Mouse (Mus musculus): ENCODE data around the gene Bhmt. TPM values are rescaled to one million over a fixed set of nuclear protein-coding genes. Genes with fewer than 3 reads are reported as not detected.

The Bhmt gene
- polyA plus RNA-seq (2014; fragmentation: Nextera tagmentation; extraction: Ambion mirVana): 0.20 and 0.40 TPM in 2 replicates

DNA sequence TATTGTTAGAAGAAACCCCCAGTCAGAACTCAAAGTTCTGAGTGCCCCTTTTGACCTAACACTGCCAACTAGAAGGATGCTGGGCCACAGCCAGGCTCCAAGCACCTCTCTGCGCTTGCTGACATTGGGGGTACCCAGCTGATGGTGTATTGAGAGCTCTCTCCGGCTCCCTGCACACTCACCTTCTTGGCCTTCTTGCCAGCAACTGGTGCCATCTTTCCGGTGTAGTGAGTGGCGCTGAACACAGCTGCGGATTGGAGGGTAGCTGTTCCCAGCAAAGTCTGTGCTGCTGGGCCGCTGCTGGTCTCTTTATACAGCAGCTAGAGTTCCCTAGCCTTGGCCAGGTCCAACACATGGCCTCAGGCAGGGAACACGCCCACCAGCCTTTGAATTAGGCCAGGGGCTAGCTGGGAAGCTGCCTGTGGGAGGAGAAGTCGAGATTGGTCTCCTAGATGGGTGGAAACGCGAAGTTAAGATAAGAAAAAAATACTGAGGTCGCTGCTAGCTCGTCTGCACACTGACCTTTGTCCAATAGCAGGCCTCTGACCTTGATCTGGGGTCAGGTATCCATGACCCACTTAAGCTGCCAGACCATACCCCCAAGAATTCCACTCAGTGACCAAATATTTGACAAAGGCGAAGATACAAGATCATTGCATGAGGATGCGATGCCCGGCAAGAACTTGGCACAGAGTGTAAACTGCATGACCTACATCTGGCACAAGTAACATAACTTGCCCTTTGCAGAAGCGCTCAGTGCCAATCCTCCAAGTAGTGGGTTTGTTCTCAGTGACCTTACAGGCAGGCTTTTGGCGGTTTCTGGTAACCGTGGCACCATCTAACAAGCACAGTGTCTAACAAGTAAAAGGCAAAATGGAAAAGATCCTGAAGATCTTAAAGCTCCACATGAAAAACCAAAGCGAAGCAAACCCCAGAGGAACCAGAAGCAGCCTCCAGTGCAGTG is at the start of gene Bhmt:
Bhmt (minus strand) TSS at position 680 of the 964 bp plus-strand sequence.
- 79% methylated on average over 19 of the region's 19 CpGs for WGBS
- H3K4me3 ChIP-seq (ENCODE audit: low read depth, low read length): no peak within 1 kb of the TSS
- ATAC-seq (ENCODE audit: low FRiP score) (no peak), DNase-seq (ENCODE audit: low spot score) (no peak)
- H3K36me3 ChIP-seq (ENCODE audit: control insufficient read depth, insufficient read depth, low read length): no peaks in the 10 kb centered on the region
- no peaks in the 10 kb centered on the region for H3K9me3 ChIP-seq (ENCODE audit: control insufficient read depth, low read length)
- H3K27ac ChIP-seq (ENCODE audit: low read depth, low read length): no peak within 1 kb of the TSS
- H3K9ac ChIP-seq (ENCODE audit: low read depth, low read length): no peak within 1 kb of the TSS
- H3K4me1 ChIP-seq (replicated peaks; ENCODE audit: control insufficient read depth, insufficient read depth, low read length): no peaks in the 10 kb centered on the region
- no peaks in the 10 kb centered on the region for H3K27me3 ChIP-seq (ENCODE audit: control insufficient read depth, insufficient read depth, low read length)
- H3K4me2 ChIP-seq (replicated peaks; ENCODE audit: low read depth, low read length): no peak within 1 kb of the TSS

DNA sequence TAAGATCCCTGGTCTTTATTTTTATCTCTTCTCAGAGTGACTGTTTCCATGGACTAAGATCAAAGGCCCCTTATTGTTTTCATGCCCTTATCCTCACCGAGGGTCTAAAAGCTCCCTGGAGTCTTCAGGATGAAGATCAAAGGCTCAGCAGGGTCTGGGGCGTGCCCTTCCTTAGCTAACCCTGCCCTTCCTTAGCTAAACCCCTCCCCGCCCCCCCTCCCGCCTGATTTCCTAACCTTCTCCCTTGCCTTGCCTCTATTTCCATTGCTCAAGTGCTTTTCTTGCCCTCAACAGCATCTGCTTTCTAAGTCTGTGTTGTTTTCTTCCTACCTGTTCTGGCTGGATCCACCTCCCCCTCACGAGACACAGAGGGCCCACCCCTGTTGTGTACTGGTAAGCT is 49.6 kb upstream of the Bhmt start:
- H3K9ac ChIP-seq (ENCODE audit: low read depth, low read length): no peak overlapping the region
- no peaks in the 10 kb centered on the region; the same call in 1 of the 2 replicates for H3K4me1 ChIP-seq (replicated peaks; ENCODE audit: control insufficient read depth, insufficient read depth, low read length)
- H3K36me3 ChIP-seq (ENCODE audit: control insufficient read depth, insufficient read depth, low read length): no peaks in the 10 kb centered on the region
- no peaks in the 10 kb centered on the region for H3K9me3 ChIP-seq (ENCODE audit: control insufficient read depth, low read length)
- 7% methylated on average over 5 of the region's 5 CpGs for WGBS
- no peak overlapping the region for H3K4me2 ChIP-seq (replicated peaks; ENCODE audit: low read depth, low read length)
- no peak overlapping the region for H3K27ac ChIP-seq (ENCODE audit: low read depth, low read length)
- no peak overlapping the region for H3K4me3 ChIP-seq (ENCODE audit: low read depth, low read length)
- no peak for ATAC-seq (ENCODE audit: low FRiP score)
- no peak for DNase-seq (ENCODE audit: low spot score)
- no peaks in the 10 kb centered on the region for H3K27me3 ChIP-seq (ENCODE audit: control insufficient read depth, insufficient read depth, low read length)

DNA sequence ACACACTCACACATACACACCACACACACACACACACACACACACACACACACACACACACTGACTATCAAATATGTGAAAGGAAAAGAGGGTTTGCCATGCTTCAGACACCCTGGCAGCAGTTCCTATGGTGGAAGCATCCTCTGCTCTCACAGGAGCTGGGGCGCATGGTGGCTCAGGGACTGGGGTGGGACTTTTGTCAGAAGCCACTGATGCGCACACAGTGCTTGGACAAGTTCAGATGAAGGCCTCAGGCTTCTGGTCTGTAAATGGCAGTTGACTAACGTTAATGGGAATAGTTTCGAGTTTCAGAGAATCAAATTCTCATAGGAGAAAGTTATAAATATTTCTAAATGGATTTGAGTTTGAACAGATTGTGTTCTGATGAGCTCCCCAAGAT is 47.5 kb upstream of the Bhmt start:
- Histone ChIP-seq H3K36me3 (ENCODE audit: control insufficient read depth, insufficient read depth, low read length) (no peaks in the 10 kb centered on the region), H3K9me3 (ENCODE audit: control insufficient read depth, low read length) (no peaks in the 10 kb centered on the region), H3K4me2 (replicated peaks; ENCODE audit: low read depth, low read length) (no peak overlapping the region), H3K27me3 (ENCODE audit: control insufficient read depth, insufficient read depth, low read length) (no peaks in the 10 kb centered on the region), H3K9ac (ENCODE audit: low read depth, low read length) (no peak overlapping the region), H3K4me3 (ENCODE audit: low read depth, low read length) (no peak overlapping the region), H3K4me1 (replicated peaks; ENCODE audit: control insufficient read depth, insufficient read depth, low read length) (no peaks in the 10 kb centered on the region; the same call in 1 of the 2 replicates), H3K27ac (ENCODE audit: low read depth, low read length) (no peak overlapping the region)
- ATAC-seq (ENCODE audit: low FRiP score) (no peak), DNase-seq (ENCODE audit: low spot score) (no peak)
- WGBS: 80% methylated on average over 4 of the region's 4 CpGs

DNA sequence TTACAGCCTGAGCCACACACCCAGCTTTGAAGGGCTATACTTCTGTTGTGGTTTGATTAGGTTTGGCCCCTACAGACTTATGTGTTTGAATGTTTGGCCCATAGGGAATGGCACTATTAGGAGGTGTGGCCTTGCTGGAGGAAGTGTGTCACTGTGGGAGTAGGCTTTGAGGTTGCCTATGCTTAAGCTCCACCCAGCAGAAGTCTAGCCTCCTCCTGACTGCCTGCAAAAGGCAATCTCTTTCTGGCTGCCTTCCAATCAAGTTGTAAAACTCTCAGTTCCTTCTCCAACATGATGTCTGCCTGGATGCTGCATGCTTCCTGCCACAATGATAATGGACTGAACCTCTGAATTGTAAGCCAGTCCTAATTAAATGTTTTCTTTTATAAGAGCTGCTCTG is 45.6 kb upstream of the Bhmt start:
- Histone ChIP-seq H3K4me1 (replicated peaks; ENCODE audit: control insufficient read depth, insufficient read depth, low read length) (no peaks in the 10 kb centered on the region; the same call in 1 of the 2 replicates), H3K9ac (ENCODE audit: low read depth, low read length) (no peak overlapping the region), H3K27ac (ENCODE audit: low read depth, low read length) (no peak overlapping the region), H3K9me3 (ENCODE audit: control insufficient read depth, low read length) (no peaks in the 10 kb centered on the region), H3K4me3 (ENCODE audit: low read depth, low read length) (no peak overlapping the region), H3K36me3 (ENCODE audit: control insufficient read depth, insufficient read depth, low read length) (no peaks in the 10 kb centered on the region), H3K27me3 (ENCODE audit: control insufficient read depth, insufficient read depth, low read length) (no peaks in the 10 kb centered on the region), H3K4me2 (replicated peaks; ENCODE audit: low read depth, low read length) (no peak overlapping the region)
- no peak for DNase-seq (ENCODE audit: low spot score)
- no peak for ATAC-seq (ENCODE audit: low FRiP score)

DNA sequence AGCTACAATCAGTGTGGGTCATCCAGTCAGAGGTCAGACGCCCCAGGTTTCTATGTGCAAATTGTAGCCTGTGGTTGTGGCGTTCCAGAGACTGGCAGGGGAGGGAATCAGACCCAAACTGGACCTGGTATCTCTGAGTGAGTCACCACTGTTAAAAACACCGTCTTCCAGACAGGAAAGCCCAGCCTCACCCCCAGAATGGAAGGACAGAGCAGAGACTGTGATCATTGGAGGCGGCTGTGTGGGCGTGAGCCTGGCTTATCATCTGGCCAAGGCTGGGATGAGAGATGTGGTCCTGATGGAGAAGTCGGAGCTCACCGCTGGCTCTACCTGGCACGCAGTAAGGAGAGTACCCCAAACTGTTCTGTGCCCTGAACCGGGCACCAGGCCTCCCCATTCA is 39.1 kb upstream of the Bhmt start:
- Histone ChIP-seq H3K4me2 (replicated peaks; ENCODE audit: low read depth, low read length) (no peak overlapping the region), H3K27ac (ENCODE audit: low read depth, low read length) (no peak overlapping the region), H3K4me1 (replicated peaks; ENCODE audit: control insufficient read depth, insufficient read depth, low read length) (0 out of 2 replicates have a peak, but pooled peaks cover 3% of the 10 kb centered on the region), H3K27me3 (ENCODE audit: control insufficient read depth, insufficient read depth, low read length) (peaks cover 10% of the 10 kb centered on the region), H3K9ac (ENCODE audit: low read depth, low read length) (no peak overlapping the region), H3K9me3 (ENCODE audit: control insufficient read depth, low read length) (no peaks in the 10 kb centered on the region), H3K4me3 (ENCODE audit: low read depth, low read length) (no peak overlapping the region), H3K36me3 (ENCODE audit: control insufficient read depth, insufficient read depth, low read length) (no peaks in the 10 kb centered on the region)
- DNase-seq (ENCODE audit: low spot score): no peak
- 80% methylated on average over 9 of the region's 9 CpGs for WGBS
- ATAC-seq (ENCODE audit: low FRiP score): no peak

DNA sequence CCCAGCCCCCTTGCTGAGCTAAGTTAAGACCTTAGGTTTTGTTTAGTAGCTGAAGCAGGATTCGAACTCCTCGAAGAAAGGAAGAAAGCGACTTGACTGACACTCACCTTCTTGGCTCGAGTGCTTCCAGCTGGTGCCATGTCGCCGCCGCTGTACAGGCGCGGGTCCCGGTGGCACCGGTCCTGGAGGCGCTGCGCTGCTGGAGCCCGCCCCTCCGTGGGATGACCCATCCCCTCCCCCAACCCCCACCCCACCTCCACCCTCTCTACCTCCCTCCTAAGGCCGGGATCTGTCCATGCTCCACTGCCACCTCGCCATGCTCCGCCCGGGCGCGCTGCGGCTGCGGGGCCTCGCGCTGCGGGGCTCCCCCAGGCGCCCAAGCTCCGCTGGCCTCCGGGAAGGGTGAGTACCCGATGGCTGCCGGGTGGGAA is 36.4 kb upstream of the Bhmt start, which contains the start of the genes Bhmt2 and Dmgdh:
Bhmt2 (minus strand) TSS at position 172 of the 431 bp plus-strand sequence.
Dmgdh (plus strand) TSS at position 303 of the 431 bp plus-strand sequence.
- H3K27ac ChIP-seq (ENCODE audit: low read depth, low read length): no peak within 1 kb of the TSS
- no peak for DNase-seq (ENCODE audit: low spot score)
- H3K9ac ChIP-seq (ENCODE audit: low read depth, low read length): no peak within 1 kb of the TSS
- H3K4me1 ChIP-seq (replicated peaks; ENCODE audit: control insufficient read depth, insufficient read depth, low read length): 0 out of 2 replicates have a peak, but pooled peaks cover 3% of the 10 kb centered on the region
- H3K4me3 ChIP-seq (ENCODE audit: low read depth, low read length): peak within 1 kb of the TSS; percentile 8; the same call in 1 of the 2 replicates
- H3K36me3 ChIP-seq (ENCODE audit: control insufficient read depth, insufficient read depth, low read length): no peaks in the 10 kb centered on the region
- peaks cover 10% of the 10 kb centered on the region for H3K27me3 ChIP-seq (ENCODE audit: control insufficient read depth, insufficient read depth, low read length)
- 6% methylated on average over 20 of the region's 31 CpGs for WGBS
- ATAC-seq (ENCODE audit: low FRiP score): no peak
- H3K9me3 ChIP-seq (ENCODE audit: control insufficient read depth, low read length): no peaks in the 10 kb centered on the region
- H3K4me2 ChIP-seq (replicated peaks; ENCODE audit: low read depth, low read length): 0 out of 2 replicates have a peak within 1 kb of the TSS, but pooled peaks have one; percentile 5

- H3K27ac ChIP-seq (ENCODE audit: low read depth, low read length): no peak overlapping the region
- H3K4me1 ChIP-seq (replicated peaks; ENCODE audit: control insufficient read depth, insufficient read depth, low read length): 0 out of 2 replicates have a peak, but pooled peaks cover 3% of the 10 kb centered on the region
- no peak overlapping the region for H3K9ac ChIP-seq (ENCODE audit: low read depth, low read length)
- no peak overlapping the region for H3K4me3 ChIP-seq (ENCODE audit: low read depth, low read length)
- H3K4me2 ChIP-seq (replicated peaks; ENCODE audit: low read depth, low read length): no peak overlapping the region
- peaks cover 10% of the 10 kb centered on the region for H3K27me3 ChIP-seq (ENCODE audit: control insufficient read depth, insufficient read depth, low read length)
- no peak for ATAC-seq (ENCODE audit: low FRiP score)
- 71% methylated on average over 2 of the region's 2 CpGs for WGBS
- DNase-seq (ENCODE audit: low spot score): no peak
- no peaks in the 10 kb centered on the region for H3K9me3 ChIP-seq (ENCODE audit: control insufficient read depth, low read length)
- no peaks in the 10 kb centered on the region for H3K36me3 ChIP-seq (ENCODE audit: control insufficient read depth, insufficient read depth, low read length)
Observed at GRCm38 (mm10) chr13:93673296-93673695, 35.5 kb upstream of the Bhmt start.

DNA sequence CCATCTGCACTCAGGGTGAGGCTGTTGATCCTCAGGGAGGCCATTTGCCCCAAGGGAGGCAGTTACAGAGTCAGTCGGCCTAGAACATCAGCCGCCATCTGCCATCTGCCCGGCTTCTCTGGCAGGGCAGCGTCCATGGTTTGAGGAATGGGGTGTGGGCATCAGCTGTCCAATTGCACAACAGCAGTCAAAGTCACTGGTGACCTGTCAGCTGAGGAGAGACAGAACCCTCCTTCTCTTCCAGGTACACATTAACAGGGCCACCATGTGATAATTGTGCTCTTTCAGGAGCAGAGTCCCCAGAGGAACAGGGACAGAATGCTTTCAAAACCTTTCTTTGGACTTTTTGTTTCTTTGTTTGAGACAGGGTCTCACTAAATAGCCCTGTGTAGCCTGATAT is 34.6 kb upstream of the Bhmt start:
- no peak for ATAC-seq (ENCODE audit: low FRiP score)
- 77% methylated on average over 4 of the region's 4 CpGs for WGBS

More for the DNA sequence above, 34.6 kb upstream of the Bhmt start:
- no peak for DNase-seq (ENCODE audit: low spot score)
- Histone ChIP-seq H3K4me1 (replicated peaks; ENCODE audit: control insufficient read depth, insufficient read depth, low read length) (0 out of 2 replicates have a peak, but pooled peaks cover 3% of the 10 kb centered on the region), H3K27me3 (ENCODE audit: control insufficient read depth, insufficient read depth, low read length) (peaks cover 10% of the 10 kb centered on the region), H3K4me3 (ENCODE audit: low read depth, low read length) (no peak overlapping the region), H3K4me2 (replicated peaks; ENCODE audit: low read depth, low read length) (no peak overlapping the region), H3K9me3 (ENCODE audit: control insufficient read depth, low read length) (no peaks in the 10 kb centered on the region), H3K27ac (ENCODE audit: low read depth, low read length) (no peak overlapping the region), H3K9ac (ENCODE audit: low read depth, low read length) (no peak overlapping the region), H3K36me3 (ENCODE audit: control insufficient read depth, insufficient read depth, low read length) (no peaks in the 10 kb centered on the region)

Measured in hindbrain, embryonic 11.5 days (tissue).